Mouse (Mus musculus) limb, embryonic 12.5 days (tissue): Measurements from ENCODE around the gene Raet1e. TPM values are rescaled to one million over a fixed set of nuclear protein-coding genes. Genes with fewer than 3 reads are reported as not detected.
"Not testable (repeated sequence)": the region's sequence is repeated elsewhere in the genome, so short reads cannot be mapped to it uniquely, and the experiment has no call there.

ENCODE experiments used
- ATAC-seq: fragments of 200-750 bp; cut with Nextera tagmentation; 2 replicates; pipeline ENCODE4 v1.8.0; 2017; ENCODE audit warnings: low read depth, moderate TSS enrichment; ENCODE audit not compliant: insufficient number of reproducible peaks, insufficient read depth, low FRiP score, low TSS enrichment
- H3K27ac ChIP-seq: fragments of 300-500 bp; sonication (generic); 2 replicates; pipeline ENCODE4 v1.5.1; 2016; ENCODE audit warnings: mild to moderate bottlenecking, moderate library complexity
- H3K27me3 ChIP-seq: fragments of 300-500 bp; sonication (generic); 2 replicates; pipeline ENCODE4 v1.6.1; 2016; ENCODE audit warnings: mild to moderate bottlenecking, moderate library complexity
- H3K36me3 ChIP-seq: fragments of 300-500 bp; sonication (generic); 2 replicates; pipeline ENCODE4 v1.6.1; 2016; ENCODE audit warnings: mild to moderate bottlenecking, moderate library complexity
- H3K4me1 ChIP-seq: fragments of 300-500 bp; sonication (generic); replicated peaks from 2 replicates; pipeline ENCODE4 v1.6.1; 2016
- H3K4me2 ChIP-seq: fragments of 300-500 bp; sonication (generic); 2 replicates; pipeline ENCODE4 v1.6.1; 2016; ENCODE audit warnings: mild to moderate bottlenecking, moderate library complexity
- H3K4me3 ChIP-seq: fragments of 300-500 bp; sonication (generic); replicated peaks from 2 replicates; pipeline ENCODE4 v1.5.1; 2016; ENCODE audit warnings: mild to moderate bottlenecking
- H3K9ac ChIP-seq: fragments of 300-500 bp; sonication (generic); replicated peaks from 2 replicates; pipeline ENCODE4 v1.6.1; 2016; ENCODE audit warnings: mild to moderate bottlenecking, moderate library complexity
- H3K9me3 ChIP-seq: fragments of 300-500 bp; sonication (generic); 2 replicates; pipeline ENCODE4 v1.6.1; 2016; ENCODE audit warnings: mild to moderate bottlenecking, moderate library complexity
- WGBS: fragments of 180-500 bp; shearing (Covaris S2); methylation state at CpG from one replicate; pipeline ENCODE4 v1.1.7; 2016; 5-methylcytosine and 5-hydroxymethylcytosine counted together
- polyA plus RNA-seq: library from polyadenylated mRNA; unstranded; fragments of >200 nt; fragmentation: Nextera tagmentation; extraction: Ambion mirVana; gene quantifications from 2 replicates; pipeline ENCODE4 v1.2.1, GENCODE M21; 2016

Gene Raet1e
- polyA plus RNA-seq = 14.1 and 14.5 TPM in 2 replicates

DNA sequence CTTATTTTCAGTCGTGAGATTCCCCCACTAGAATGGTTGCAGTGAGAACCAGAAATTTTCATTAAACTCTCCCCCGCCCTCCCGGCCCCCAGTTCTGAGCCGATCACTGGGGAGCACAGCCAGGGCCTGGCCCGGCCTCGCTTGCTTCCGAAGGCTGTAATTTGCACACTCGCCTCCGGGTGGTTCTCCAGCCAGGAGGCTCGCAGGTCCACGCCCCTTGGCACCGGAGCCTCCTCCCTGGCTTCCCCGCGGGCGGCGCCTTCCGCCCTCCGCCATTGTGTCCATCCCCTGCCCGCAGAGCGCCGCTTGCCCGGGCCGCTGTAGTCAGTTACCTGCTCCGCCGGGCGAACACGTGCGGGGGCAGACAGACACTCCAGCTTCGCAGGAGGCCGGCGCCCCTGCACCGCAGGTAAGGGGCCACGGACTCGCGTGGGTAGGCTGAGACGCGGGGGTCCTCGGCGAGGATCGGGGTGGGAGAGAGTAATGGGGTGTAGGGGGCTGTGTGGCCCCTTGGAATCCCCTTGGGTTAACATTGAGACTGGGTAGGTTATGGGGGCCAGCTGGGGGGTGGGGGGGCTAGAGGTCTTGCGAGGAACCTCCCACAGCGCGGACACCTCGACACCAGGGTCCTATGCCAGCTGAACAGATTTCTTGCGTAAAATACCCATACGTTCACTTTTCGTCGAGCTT is at the start of gene Raet1e, which contains the start of gene H60b:
Gene Raet1e (plus strand): TSS at position 260 of the 690 bp plus-strand sequence.
Gene H60b (plus strand): TSS at position 277 of the 690 bp plus-strand sequence.
- under 1% methylated on average over 47 of the region's 48 CpGs for WGBS
- H3K36me3 ChIP-seq, H3K27ac ChIP-seq, H3K4me1 ChIP-seq, H3K9ac ChIP-seq, H3K9me3 ChIP-seq: not testable (repeated sequence)
- peaks cover 72% of the 10 kb centered on the region for H3K27me3 ChIP-seq
- peak within 1 kb of the TSS; percentile 65 for H3K4me2 ChIP-seq
- peak; percentile 28; the same call in 1 of the 2 replicates for ATAC-seq
- H3K4me3 ChIP-seq = peak within 1 kb of the TSS; percentile 43

DNA sequence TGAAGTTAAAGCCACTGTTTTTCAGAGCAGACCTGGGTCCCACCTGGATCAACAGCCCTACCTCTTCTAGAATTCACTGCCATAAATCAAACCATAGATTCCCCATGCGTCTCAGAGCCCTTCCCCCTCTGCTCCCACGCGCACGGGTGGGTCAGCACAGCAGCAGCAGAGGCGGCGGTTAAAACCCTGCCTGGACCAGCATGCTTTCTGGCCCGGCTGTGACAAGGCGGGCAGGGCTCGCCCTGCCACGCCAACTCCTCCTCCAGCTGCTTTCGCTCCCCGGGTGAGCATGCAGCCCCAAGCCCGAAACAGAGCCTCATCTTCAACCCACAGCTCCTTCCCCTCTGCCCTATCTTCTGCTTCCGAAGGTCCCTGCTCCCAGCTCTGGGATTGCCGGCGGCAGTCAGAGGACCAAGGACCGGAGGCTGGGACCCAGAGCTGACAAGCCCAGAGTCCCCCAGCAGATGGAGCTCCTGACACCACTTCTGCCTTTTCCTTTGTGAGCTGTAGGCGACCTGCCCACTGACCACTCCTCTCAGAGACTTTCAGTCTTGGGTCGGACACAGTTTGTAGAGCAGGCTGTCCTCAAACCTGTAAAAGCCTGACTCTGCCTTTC is 17.6 kb upstream of the Raet1e start:
- H3K9me3 ChIP-seq = no peaks in the 10 kb centered on the region
- H3K4me3 ChIP-seq = peak overlapping the region; percentile 47
- ATAC-seq = no peak; the same call in 1 of the 2 replicates
- no peaks in the 10 kb centered on the region for H3K4me1 ChIP-seq
- H3K36me3 ChIP-seq = no peaks in the 10 kb centered on the region
- no peaks in the 10 kb centered on the region for H3K27me3 ChIP-seq
- 1% methylated on average over 19 of the region's 19 CpGs for WGBS
- H3K4me2 ChIP-seq = peak overlapping the region; percentile 71
- H3K27ac ChIP-seq = no peak overlapping the region
- H3K9ac ChIP-seq = peak overlapping the region; percentile 64

DNA sequence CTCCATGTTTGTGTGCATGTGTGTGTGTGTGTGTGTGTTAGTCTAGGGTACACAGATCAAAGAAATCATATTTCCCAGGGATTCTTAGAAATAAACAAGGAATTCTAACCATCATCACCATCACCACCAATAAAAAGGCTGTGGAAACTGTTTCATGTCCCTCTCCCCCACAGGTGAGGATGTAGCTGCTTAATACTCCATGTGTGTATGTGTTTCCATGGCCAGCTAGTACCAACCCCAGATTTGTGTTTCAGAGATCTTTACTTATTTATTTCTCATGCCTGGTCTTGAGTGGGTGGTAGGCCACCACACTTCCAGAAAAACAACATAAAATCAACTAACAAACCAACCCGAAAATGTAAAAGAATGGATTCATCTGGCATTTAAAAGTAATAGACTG is 16.2 kb upstream of the Raet1e start:
- ATAC-seq, H3K27me3 ChIP-seq, H3K4me2 ChIP-seq, H3K4me3 ChIP-seq, H3K9ac ChIP-seq, H3K4me1 ChIP-seq, H3K27ac ChIP-seq, H3K9me3 ChIP-seq, H3K36me3 ChIP-seq: not testable (repeated sequence)
- WGBS = 86% methylated on average over 1 of the region's 1 CpGs

DNA sequence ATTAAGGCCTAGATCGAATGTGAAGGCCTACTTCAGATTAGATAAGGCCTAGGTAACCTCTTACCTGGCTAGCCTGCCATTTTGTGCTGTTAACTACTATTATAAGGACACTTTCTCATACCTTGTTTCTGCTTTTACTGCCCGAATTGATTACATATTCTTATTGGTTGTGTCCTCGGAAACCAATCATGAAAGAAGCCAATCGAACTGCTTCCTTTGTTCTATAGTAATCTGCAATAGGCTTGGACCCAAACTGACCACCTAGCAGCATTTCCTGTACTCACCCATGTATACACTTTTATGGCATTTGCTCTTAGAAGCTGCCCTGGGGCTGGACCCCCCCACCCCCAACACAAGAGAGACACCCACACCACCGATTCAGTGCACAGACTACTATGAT is 15.4 kb upstream of the Raet1e start:
- H3K9me3 ChIP-seq = no peaks in the 10 kb centered on the region
- WGBS = 71% methylated on average over 5 of the region's 5 CpGs
- ATAC-seq = no peak
- no peaks in the 10 kb centered on the region for H3K27me3 ChIP-seq
- no peak overlapping the region for H3K4me2 ChIP-seq
- no peak overlapping the region for H3K9ac ChIP-seq
- no peaks in the 10 kb centered on the region for H3K36me3 ChIP-seq
- no peak overlapping the region for H3K27ac ChIP-seq
- no peaks in the 10 kb centered on the region for H3K4me1 ChIP-seq
- H3K4me3 ChIP-seq = no peak overlapping the region

DNA sequence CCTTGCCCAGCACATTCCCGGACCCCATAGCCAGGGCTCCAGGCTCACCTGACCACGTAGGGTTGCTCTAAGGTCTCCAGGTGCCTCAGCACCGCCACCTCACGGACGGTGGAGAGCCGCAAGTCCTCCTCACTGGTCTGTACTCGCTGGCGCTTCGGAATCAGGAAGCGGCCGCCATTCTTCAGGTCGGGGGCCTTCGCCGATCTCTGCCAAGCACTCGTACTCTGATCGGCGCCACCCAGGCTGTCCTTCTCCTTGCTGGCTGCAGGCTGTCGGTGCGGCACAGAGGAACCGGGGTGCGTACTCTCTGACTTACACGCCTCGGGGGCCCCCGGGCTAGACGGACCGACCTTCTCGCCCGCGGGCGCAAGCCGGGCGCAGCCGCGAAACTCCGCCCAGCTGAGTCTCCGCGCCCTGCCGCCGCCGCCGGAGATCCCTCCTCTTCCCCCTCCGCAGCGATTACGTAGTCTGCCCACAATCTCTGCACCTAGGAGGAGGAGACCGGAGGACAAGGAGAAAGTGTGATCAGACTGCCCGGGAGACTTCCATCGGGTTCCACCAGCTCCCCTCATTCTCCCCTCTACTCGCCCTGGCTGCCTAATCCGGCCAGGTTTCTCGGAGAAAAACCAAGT is 9.8 kb upstream of the Raet1e start:
- Histone ChIP-seq H3K9me3 (no peaks in the 10 kb centered on the region), H3K27ac (peak overlapping the region; percentile 70; the same call in 1 of the 2 replicates), H3K4me2 (peak overlapping the region; percentile 94), H3K36me3 (no peaks in the 10 kb centered on the region), H3K4me3 (peak overlapping the region; percentile 69), H3K27me3 (peaks cover 34% of the 10 kb centered on the region), H3K9ac (peak overlapping the region; percentile 77), H3K4me1 (peaks cover 21% of the 10 kb centered on the region)
- ATAC-seq = peak; percentile 88
- under 1% methylated on average over 48 of the region's 50 CpGs for WGBS

DNA sequence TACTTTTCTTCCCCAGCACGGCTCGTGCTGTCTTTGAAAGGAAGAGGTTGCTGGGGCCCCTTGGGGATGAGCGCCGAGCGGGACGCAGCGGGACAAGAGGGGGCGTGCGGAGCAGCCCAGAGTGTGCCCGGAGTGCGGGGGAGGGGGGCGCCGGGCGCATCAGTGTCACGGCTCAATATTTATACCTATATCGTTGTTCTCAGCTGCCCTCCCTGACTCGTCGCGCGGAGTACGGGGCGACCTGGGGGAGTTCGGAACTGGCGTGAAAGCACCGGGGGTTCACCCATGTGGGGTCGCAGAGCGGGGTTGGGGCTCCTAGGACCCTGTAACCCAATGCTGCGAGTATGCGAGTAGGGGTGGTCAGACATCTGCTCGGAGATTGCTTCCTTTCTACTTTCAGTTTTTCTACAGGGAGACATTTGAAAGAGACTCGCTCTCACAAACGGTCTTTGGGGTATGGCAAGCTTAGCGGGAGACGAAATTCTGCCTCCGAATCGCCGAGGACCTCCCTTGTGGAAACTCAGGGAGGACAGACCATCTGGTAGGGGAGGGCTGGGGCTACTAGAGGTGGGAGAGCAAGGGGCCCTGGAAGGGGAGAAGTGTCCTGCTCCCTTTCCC is 9.2 kb upstream of the Raet1e start, which contains the start of gene E030030I06Rik:
Gene E030030I06Rik (minus strand): TSS at position 198 of the 618 bp plus-strand sequence.
- Histone ChIP-seq H3K36me3 (no peaks in the 10 kb centered on the region), H3K4me1 (peaks cover 21% of the 10 kb centered on the region), H3K4me2 (peak within 1 kb of the TSS; percentile 94), H3K9me3 (no peaks in the 10 kb centered on the region), H3K4me3 (peak within 1 kb of the TSS; percentile 69), H3K27me3 (peaks cover 41% of the 10 kb centered on the region), H3K27ac (peak within 1 kb of the TSS; percentile 70; the same call in 1 of the 2 replicates), H3K9ac (peak within 1 kb of the TSS; percentile 77)
- 0% methylated on average over 37 of the region's 37 CpGs for WGBS
- peak; percentile 54 for ATAC-seq

DNA sequence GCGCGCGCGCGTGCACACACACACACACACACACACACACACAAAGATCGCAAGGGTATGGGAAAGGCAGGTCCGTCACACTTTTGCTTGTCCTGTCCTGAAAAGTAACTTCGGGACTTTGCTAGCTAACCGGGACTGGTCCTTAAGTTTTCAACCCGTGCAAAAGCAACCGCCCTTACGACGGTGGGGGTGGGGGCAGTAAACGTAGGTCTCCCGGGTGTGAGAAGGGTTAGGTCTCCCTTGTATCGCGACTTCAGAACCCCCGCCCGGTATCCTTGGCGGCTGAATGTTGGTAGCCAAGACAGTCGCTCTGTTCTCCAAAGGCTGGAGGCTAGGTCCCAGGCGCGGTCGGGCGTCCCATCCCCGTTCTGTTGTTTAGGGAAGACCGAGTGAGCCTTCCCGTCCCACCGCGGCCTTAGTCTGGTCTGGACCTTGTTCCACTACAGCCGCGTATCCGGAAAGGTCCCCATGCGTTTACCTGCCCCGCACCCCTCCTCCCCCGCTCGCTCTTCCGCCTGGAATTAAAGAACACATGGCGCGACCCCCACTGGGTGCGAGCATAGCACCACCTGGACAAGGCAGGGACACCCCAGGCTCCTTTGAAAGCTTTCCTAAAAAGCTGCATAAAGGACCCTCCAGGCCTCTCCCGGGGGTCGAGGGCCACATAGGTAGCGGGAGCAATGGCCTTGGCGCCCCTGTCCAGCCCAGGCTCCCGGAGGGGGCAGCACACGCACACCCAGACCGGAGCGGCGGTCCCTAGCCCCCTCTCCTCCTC is 8.5 kb upstream of the Raet1e start:
- Histone ChIP-seq H3K27me3 (peaks cover 43% of the 10 kb centered on the region), H3K9ac (peak overlapping the region; percentile 77; the same call in 1 of the 2 replicates), H3K4me2 (peak overlapping the region; percentile 94), H3K4me1 (peaks cover 21% of the 10 kb centered on the region), H3K27ac (no peak overlapping the region), H3K36me3 (no peaks in the 10 kb centered on the region), H3K9me3 (no peaks in the 10 kb centered on the region), H3K4me3 (peak overlapping the region; percentile 69)
- ATAC-seq = no peak
- under 1% methylated on average over 45 of the region's 50 CpGs for WGBS

DNA sequence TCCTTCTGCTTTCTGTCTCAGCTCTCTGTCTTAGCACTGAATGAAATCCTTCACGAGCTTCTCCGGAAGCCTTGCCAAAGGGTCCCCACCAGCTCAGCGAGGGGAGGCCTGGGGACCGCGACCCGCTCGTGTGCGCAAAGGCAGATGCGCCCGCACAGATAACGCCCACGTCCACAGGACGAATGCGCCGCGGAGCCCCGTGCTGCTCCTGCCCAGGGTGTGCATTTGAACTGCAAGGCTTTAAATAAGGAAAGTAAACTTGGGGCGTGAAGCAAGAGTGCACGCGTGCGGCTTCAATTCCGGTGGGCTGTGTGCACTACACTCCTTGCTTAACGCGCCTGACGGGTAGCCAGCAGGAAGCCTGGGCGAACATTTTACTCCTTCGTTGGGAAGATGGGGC is 7.8 kb upstream of the Raet1e start:
- H3K4me3 ChIP-seq = peak overlapping the region; percentile 69
- ATAC-seq = no peak
- no peaks in the 10 kb centered on the region for H3K9me3 ChIP-seq
- no peaks in the 10 kb centered on the region for H3K36me3 ChIP-seq
- peaks cover 50% of the 10 kb centered on the region for H3K27me3 ChIP-seq
- no peak overlapping the region for H3K27ac ChIP-seq
- H3K4me2 ChIP-seq = peak overlapping the region; percentile 94
- under 1% methylated on average over 27 of the region's 27 CpGs for WGBS
- H3K4me1 ChIP-seq = peaks cover 21% of the 10 kb centered on the region
- no peak overlapping the region for H3K9ac ChIP-seq

DNA sequence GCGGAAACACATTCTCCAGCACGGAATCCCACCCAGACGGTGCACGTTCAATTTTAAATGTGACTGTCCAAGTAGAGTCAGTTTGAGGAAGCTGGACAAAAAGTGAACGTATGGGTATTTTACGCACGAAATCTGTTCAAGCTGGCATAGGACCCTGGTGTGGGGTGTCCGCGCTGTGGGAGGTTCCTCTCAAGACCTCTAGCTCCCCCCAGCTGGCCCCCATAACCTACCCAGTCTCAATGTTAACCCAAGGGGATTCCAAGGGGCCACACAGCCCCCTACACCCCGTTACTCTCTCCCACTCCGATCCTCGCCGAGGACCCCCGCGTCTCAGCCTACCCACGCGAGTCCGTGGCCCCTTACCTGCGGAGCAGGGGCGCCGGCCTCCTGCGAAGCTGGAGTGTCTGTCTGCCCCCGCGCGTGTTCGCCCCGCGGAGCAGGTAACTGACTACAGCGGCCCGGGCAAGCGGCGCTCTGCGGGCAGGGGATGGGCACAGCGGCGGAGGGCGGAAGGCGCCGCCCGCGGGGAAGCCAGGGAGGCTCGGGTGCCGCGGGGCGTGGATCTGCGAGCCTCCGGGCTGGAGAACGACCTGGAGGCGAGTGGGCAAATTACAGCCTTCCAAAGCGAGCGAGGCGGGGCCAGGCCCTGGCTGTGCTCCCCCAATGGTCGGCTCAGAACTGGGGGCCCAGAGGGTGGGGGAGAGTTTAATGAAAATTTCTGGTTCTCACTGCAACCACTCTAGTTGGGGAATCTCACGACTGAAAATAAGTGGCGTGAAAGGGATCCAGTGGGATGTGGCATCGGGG is 7.1 kb upstream of the Raet1e start:
- peaks cover 21% of the 10 kb centered on the region for H3K4me1 ChIP-seq
- H3K36me3 ChIP-seq, H3K27ac ChIP-seq, ATAC-seq, H3K9ac ChIP-seq, H3K9me3 ChIP-seq: not testable (repeated sequence)
- H3K27me3 ChIP-seq = peaks cover 57% of the 10 kb centered on the region
- peak overlapping the region; percentile 94 for H3K4me2 ChIP-seq
- H3K4me3 ChIP-seq = peak overlapping the region; percentile 69
- WGBS = 1% methylated on average over 55 of the region's 55 CpGs
